Mouse (Mus musculus): Measurements from ENCODE around the gene Zfp180. TPM values are rescaled to one million over a fixed set of nuclear protein-coding genes. Genes with fewer than 3 reads are reported as not detected.

Gene Zfp180
- polyA plus RNA-seq, 1 experiment = 27.0 TPM

- no peak overlapping the region for H3K27ac ChIP-seq (ENCODE audit: control insufficient read depth, insufficient read depth, low read length)
- no peak for TF ChIP-seq POLR2A (IDR thresholded peaks at IDR 0.05; ENCODE audit: control insufficient read depth, extremely low read depth, insufficient read depth, low read length, poor library complexity)
- no peak for TF ChIP-seq CTCF (IDR thresholded peaks at IDR 0.05; ENCODE audit: borderline replicate concordance, control insufficient read depth, extremely low read depth, insufficient read depth, low read length, poor library complexity)
- H3K4me1 ChIP-seq (replicated peaks; ENCODE audit: control insufficient read depth, insufficient read depth, low read length) = peaks cover 8% of the 10 kb centered on the region; the same call in 1 of the 2 replicates
- H3K36me3 ChIP-seq (ENCODE audit: control insufficient read depth, insufficient read depth, low read length) = no peaks in the 10 kb centered on the region
- no peak for DNase-seq
- no peak overlapping the region for H3K4me3 ChIP-seq (ENCODE audit: control insufficient read depth, insufficient read depth, low read length)
- WGBS = 83% methylated on average over 4 of the region's 4 CpGs
- H3K27me3 ChIP-seq (ENCODE audit: control insufficient read depth, insufficient read depth, low read length) = no peaks in the 10 kb centered on the region
Observed at GRCm38 (mm10) chr7:24116655-24117054, 34.9 kb downstream of the Zfp180 start.

- no peaks in the 10 kb centered on the region for H3K36me3 ChIP-seq (ENCODE audit: control insufficient read depth, insufficient read depth, low read length)
- TF ChIP-seq POLR2A (IDR thresholded peaks at IDR 0.05; ENCODE audit: control insufficient read depth, extremely low read depth, insufficient read depth, low read length, poor library complexity) (no peak), CTCF (IDR thresholded peaks at IDR 0.05; ENCODE audit: borderline replicate concordance, control insufficient read depth, extremely low read depth, insufficient read depth, low read length, poor library complexity) (no peak)
- peaks cover 6% of the 10 kb centered on the region for H3K4me1 ChIP-seq (replicated peaks; ENCODE audit: control insufficient read depth, insufficient read depth, low read length)
- H3K27ac ChIP-seq (ENCODE audit: control insufficient read depth, insufficient read depth, low read length) = no peak overlapping the region
- H3K27me3 ChIP-seq (ENCODE audit: control insufficient read depth, insufficient read depth, low read length) = no peaks in the 10 kb centered on the region
- WGBS = 22% methylated on average over 6 of the region's 6 CpGs
- DNase-seq = no peak
- H3K4me3 ChIP-seq (ENCODE audit: control insufficient read depth, insufficient read depth, low read length) = peak overlapping the region; percentile 97
Observed at GRCm38 (mm10) chr7:24133425-24133995, 51.8 kb downstream of the Zfp180 start.

GRCm38 (mm10) chr7:24133996-24134828 lies 52.5 kb downstream of the Zfp180 start, which contains the start of gene Zfp235:
Gene Zfp235, plus strand, starts transcription at chr7:24134169.
- H3K4me1 ChIP-seq (replicated peaks; ENCODE audit: control insufficient read depth, insufficient read depth, low read length) = peaks cover 6% of the 10 kb centered on the region
- TF ChIP-seq CTCF (IDR thresholded peaks at IDR 0.05; ENCODE audit: borderline replicate concordance, control insufficient read depth, extremely low read depth, insufficient read depth, low read length, poor library complexity) (no peak), POLR2A (IDR thresholded peaks at IDR 0.05; ENCODE audit: control insufficient read depth, extremely low read depth, insufficient read depth, low read length, poor library complexity) (peak; percentile 63)
- H3K27me3 ChIP-seq (ENCODE audit: control insufficient read depth, insufficient read depth, low read length) = no peaks in the 10 kb centered on the region
- no peaks in the 10 kb centered on the region for H3K36me3 ChIP-seq (ENCODE audit: control insufficient read depth, insufficient read depth, low read length)
- WGBS = 4% methylated on average over 32 of the region's 32 CpGs
- H3K4me3 ChIP-seq (ENCODE audit: control insufficient read depth, insufficient read depth, low read length) = peak within 1 kb of the TSS; percentile 97
- peak; percentile 87 for DNase-seq
- H3K27ac ChIP-seq (ENCODE audit: control insufficient read depth, insufficient read depth, low read length) = no peak within 1 kb of the TSS

DNA sequence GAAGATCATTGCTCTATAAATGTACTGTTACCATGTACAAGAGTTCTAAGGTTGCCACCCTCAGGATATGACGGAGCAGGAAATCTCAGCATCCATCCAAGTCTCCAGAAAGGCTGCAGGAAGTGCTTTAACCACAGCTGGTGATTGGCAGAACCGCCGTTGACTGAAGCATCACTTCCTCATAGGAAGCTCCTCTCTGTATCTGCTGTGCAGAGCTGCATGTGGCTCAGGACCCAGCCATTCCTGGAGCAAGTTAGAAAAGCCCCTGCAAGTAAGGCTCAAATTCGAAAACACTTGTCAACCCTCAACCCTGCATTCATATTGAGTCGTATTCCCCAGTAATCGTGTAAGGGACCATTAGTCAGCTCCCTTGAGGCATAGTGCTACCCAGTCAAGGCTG lies 60.8 kb downstream of the Zfp180 start:
- no peak for DNase-seq
- WGBS = 45% methylated on average over 6 of the region's 6 CpGs

GRCm38 (mm10) chr7:24153272-24153671 lies 71.5 kb downstream of the Zfp180 start:
- TF ChIP-seq CTCF (IDR thresholded peaks at IDR 0.05; ENCODE audit: borderline replicate concordance, control insufficient read depth, extremely low read depth, insufficient read depth, low read length, poor library complexity) (no peak), POLR2A (IDR thresholded peaks at IDR 0.05; ENCODE audit: control insufficient read depth, extremely low read depth, insufficient read depth, low read length, poor library complexity) (no peak)
- DNase-seq = peak; percentile 33
- WGBS = 0% methylated on average over 1 of the region's 1 CpGs

More for the DNA sequence above, 60.8 kb downstream of the Zfp180 start:
- Histone ChIP-seq H3K36me3 (ENCODE audit: control insufficient read depth, insufficient read depth, low read length) (no peaks in the 10 kb centered on the region), H3K27me3 (ENCODE audit: control insufficient read depth, insufficient read depth, low read length) (no peaks in the 10 kb centered on the region), H3K4me3 (ENCODE audit: control insufficient read depth, insufficient read depth, low read length) (no peak overlapping the region), H3K27ac (ENCODE audit: control insufficient read depth, insufficient read depth, low read length) (no peak overlapping the region), H3K4me1 (replicated peaks; ENCODE audit: control insufficient read depth, insufficient read depth, low read length) (no peaks in the 10 kb centered on the region)
- TF ChIP-seq POLR2A (IDR thresholded peaks at IDR 0.05; ENCODE audit: control insufficient read depth, extremely low read depth, insufficient read depth, low read length, poor library complexity) (no peak), CTCF (IDR thresholded peaks at IDR 0.05; ENCODE audit: borderline replicate concordance, control insufficient read depth, extremely low read depth, insufficient read depth, low read length, poor library complexity) (no peak)

More at GRCm38 (mm10) chr7:24153272-24153671, 71.5 kb downstream of the Zfp180 start:
- Histone ChIP-seq H3K27me3 (ENCODE audit: control insufficient read depth, insufficient read depth, low read length) (no peaks in the 10 kb centered on the region), H3K36me3 (ENCODE audit: control insufficient read depth, insufficient read depth, low read length) (no peaks in the 10 kb centered on the region), H3K27ac (ENCODE audit: control insufficient read depth, insufficient read depth, low read length) (no peak overlapping the region), H3K4me3 (ENCODE audit: control insufficient read depth, insufficient read depth, low read length) (no peak overlapping the region), H3K4me1 (replicated peaks; ENCODE audit: control insufficient read depth, insufficient read depth, low read length) (no peaks in the 10 kb centered on the region)

Other genes with a start within 250 kb of the Zfp180 start
- gene Vmn1r176, start 244.6 kb upstream of the Zfp180 start, polyA plus RNA-seq (2012; rRNA removed) = not detected in 2 replicates
- gene Vmn1r177, start 215.5 kb upstream of the Zfp180 start, polyA plus RNA-seq (2012; rRNA removed) = not detected in 2 replicates
- not detected in 2 replicates for gene Vmn1r178, start 189.9 kb upstream of the Zfp180 start, polyA plus RNA-seq (2012; rRNA removed)
- gene Vmn1r179, start 154.9 kb upstream of the Zfp180 start, polyA plus RNA-seq (2012; rRNA removed) = not detected in 2 replicates
- not detected in 2 replicates for gene Vmn1r180, start 131.3 kb upstream of the Zfp180 start, polyA plus RNA-seq (2012; rRNA removed)
- not detected in 2 replicates for gene Vmn1r181, start 107.3 kb upstream of the Zfp180 start, polyA plus RNA-seq (2012; rRNA removed)
- not detected in 2 replicates for gene V1rd19, start 80.2 kb upstream of the Zfp180 start, polyA plus RNA-seq (2012; rRNA removed)
- gene Vmn1r183, start 28.7 kb upstream of the Zfp180 start, polyA plus RNA-seq (2012; rRNA removed) = not detected in 2 replicates
- 0.66 and 0.79 TPM in 2 replicates for gene Zfp112, start 30.4 kb downstream of the Zfp180 start, polyA plus RNA-seq (2012; rRNA removed)
- gene Zfp235, start 52.2 kb downstream of the Zfp180 start, polyA plus RNA-seq (2012; rRNA removed) = 7.8 and 12.6 TPM in 2 replicates
- gene Zfp114, start 93.1 kb downstream of the Zfp180 start, polyA plus RNA-seq (2012; rRNA removed) = 0.34 and 0.40 TPM in 2 replicates
- 0.89 and 1.1 TPM in 2 replicates for gene Zfp111, start 129.5 kb downstream of the Zfp180 start, polyA plus RNA-seq (2012; rRNA removed)
- gene Zfp109, start 155.6 kb downstream of the Zfp180 start, polyA plus RNA-seq (2012; rRNA removed) = 2.3 and 2.6 TPM in 2 replicates
- gene Zfp108, start 172.9 kb downstream of the Zfp180 start, polyA plus RNA-seq (2012; rRNA removed) = 0.34 and 0.43 TPM in 2 replicates
- 1.2 and 1.7 TPM in 2 replicates for gene Zfp93, start 188.5 kb downstream of the Zfp180 start, polyA plus RNA-seq (2012; rRNA removed)
- 16.1 and 22.6 TPM in 2 replicates for gene Zfp61, start 219.3 kb downstream of the Zfp180 start, polyA plus RNA-seq (2012; rRNA removed)
- 6.2 and 6.8 TPM in 2 replicates for gene Zfp94, start 234.7 kb downstream of the Zfp180 start, polyA plus RNA-seq (2012; rRNA removed)

Measured in thymus, adult 2 months (tissue).